Mouse (Mus musculus): ENCODE measurements around the gene Entpd3. TPM values are rescaled to one million over a fixed set of nuclear protein-coding genes. Genes with fewer than 3 reads are reported as not detected.
"Not testable (repeated sequence)": the region's sequence is repeated elsewhere in the genome, so short reads cannot be mapped to it uniquely, and the experiment has no call there.

Gene Entpd3
- polyA plus RNA-seq, 1 experiment from 2014 or later: 5.8 TPM

- H3K4me1 ChIP-seq: peaks cover 4% of the 10 kb centered on the region; the same call in 1 of the 2 replicates
- no peaks in the 10 kb centered on the region for H3K9me3 ChIP-seq
- ATAC-seq (ENCODE audit: insufficient number of reproducible peaks, insufficient read depth, low FRiP score, low TSS enrichment, low read depth): no peak
- H3K36me3 ChIP-seq: no peaks in the 10 kb centered on the region
- no peaks in the 10 kb centered on the region for H3K27me3 ChIP-seq
- no peak overlapping the region for H3K4me2 ChIP-seq
- H3K27ac ChIP-seq: no peak overlapping the region
- H3K4me3 ChIP-seq: no peak overlapping the region
- H3K9ac ChIP-seq: no peak overlapping the region
- 79% methylated on average over 8 of the region's 8 CpGs for WGBS
Observed at GRCm38 (mm10) chr9:120516720-120517119, 22.9 kb upstream of the Entpd3 start.

- no peak for ATAC-seq (ENCODE audit: insufficient number of reproducible peaks, insufficient read depth, low FRiP score, low TSS enrichment, low read depth)
- Histone ChIP-seq H3K9ac (no peak overlapping the region), H3K9me3 (no peaks in the 10 kb centered on the region), H3K36me3 (no peaks in the 10 kb centered on the region), H3K27me3 (no peaks in the 10 kb centered on the region), H3K27ac (no peak overlapping the region), H3K4me2 (no peak overlapping the region), H3K4me1 (peaks cover 4% of the 10 kb centered on the region; the same call in 1 of the 2 replicates), H3K4me3 (no peak overlapping the region)
- WGBS: 82% methylated on average over 3 of the region's 3 CpGs
Observed at GRCm38 (mm10) chr9:120518946-120519345, 20.7 kb upstream of the Entpd3 start.

GRCm38 (mm10) chr9:120519469-120520125, 20.0 kb upstream of the Entpd3 start:
- Histone ChIP-seq H3K9ac (no peak overlapping the region), H3K4me2 (0 out of 2 replicates have a peak overlapping the region, but pooled peaks have one; percentile 16), H3K36me3 (no peaks in the 10 kb centered on the region), H3K4me3 (no peak overlapping the region), H3K9me3 (no peaks in the 10 kb centered on the region), H3K4me1 (peaks cover 4% of the 10 kb centered on the region; the same call in 1 of the 2 replicates), H3K27ac (peak overlapping the region; percentile 22; the same call in 1 of the 2 replicates), H3K27me3 (no peaks in the 10 kb centered on the region)
- no peak for ATAC-seq (ENCODE audit: insufficient number of reproducible peaks, insufficient read depth, low FRiP score, low TSS enrichment, low read depth)
- 45% methylated on average over 19 of the region's 19 CpGs for WGBS

- H3K4me1 ChIP-seq: peaks cover 7% of the 10 kb centered on the region
Observed at GRCm38 (mm10) chr9:120521161-120521560, 18.5 kb upstream of the Entpd3 start.

GRCm38 (mm10) chr9:120527270-120527669, 12.3 kb upstream of the Entpd3 start:
- Histone ChIP-seq H3K27me3 (no peaks in the 10 kb centered on the region), H3K4me2 (no peak overlapping the region), H3K36me3 (no peaks in the 10 kb centered on the region), H3K4me3 (no peak overlapping the region), H3K9ac (no peak overlapping the region), H3K4me1 (peaks cover 10% of the 10 kb centered on the region; the same call in 1 of the 2 replicates), H3K27ac (no peak overlapping the region), H3K9me3 (no peaks in the 10 kb centered on the region)
- no peak for ATAC-seq (ENCODE audit: insufficient number of reproducible peaks, insufficient read depth, low FRiP score, low TSS enrichment, low read depth)
- 73% methylated on average over 4 of the region's 4 CpGs for WGBS

More at GRCm38 (mm10) chr9:120521161-120521560, 18.5 kb upstream of the Entpd3 start:
- 84% methylated on average over 1 of the region's 1 CpGs for WGBS
- Histone ChIP-seq H3K27me3 (no peaks in the 10 kb centered on the region), H3K4me2 (no peak overlapping the region), H3K9me3 (no peaks in the 10 kb centered on the region), H3K4me3 (no peak overlapping the region), H3K27ac (no peak overlapping the region), H3K36me3 (no peaks in the 10 kb centered on the region), H3K9ac (no peak overlapping the region)
- no peak for ATAC-seq (ENCODE audit: insufficient number of reproducible peaks, insufficient read depth, low FRiP score, low TSS enrichment, low read depth)

GRCm38 (mm10) chr9:120527919-120528318, 11.7 kb upstream of the Entpd3 start:
- Histone ChIP-seq H3K9ac (no peak overlapping the region), H3K27me3 (no peaks in the 10 kb centered on the region), H3K9me3 (no peaks in the 10 kb centered on the region), H3K36me3 (no peaks in the 10 kb centered on the region), H3K4me2 (no peak overlapping the region), H3K27ac (no peak overlapping the region), H3K4me1 (peaks cover 10% of the 10 kb centered on the region; the same call in 1 of the 2 replicates), H3K4me3 (no peak overlapping the region)
- ATAC-seq (ENCODE audit: insufficient number of reproducible peaks, insufficient read depth, low FRiP score, low TSS enrichment, low read depth): no peak
- WGBS: 90% methylated on average over 8 of the region's 8 CpGs

GRCm38 (mm10) chr9:120528815-120529510, 10.7 kb upstream of the Entpd3 start:
- Histone ChIP-seq H3K4me1 (peaks cover 10% of the 10 kb centered on the region; the same call in 1 of the 2 replicates), H3K9ac (no peak overlapping the region)
- 73% methylated on average over 17 of the region's 17 CpGs for WGBS

GRCm38 (mm10) chr9:120530471-120530870, 9.1 kb upstream of the Entpd3 start:
- Histone ChIP-seq H3K9me3 (no peaks in the 10 kb centered on the region), H3K4me1 (0 out of 2 replicates have a peak, but pooled peaks cover 7% of the 10 kb centered on the region), H3K9ac (no peak overlapping the region), H3K27ac (no peak overlapping the region), H3K4me3 (no peak overlapping the region), H3K4me2 (no peak overlapping the region), H3K36me3 (no peaks in the 10 kb centered on the region), H3K27me3 (no peaks in the 10 kb centered on the region)
- 89% methylated on average over 5 of the region's 5 CpGs for WGBS
- no peak for ATAC-seq (ENCODE audit: insufficient number of reproducible peaks, insufficient read depth, low FRiP score, low TSS enrichment, low read depth)

More at GRCm38 (mm10) chr9:120528815-120529510, 10.7 kb upstream of the Entpd3 start:
- H3K36me3 ChIP-seq: no peaks in the 10 kb centered on the region
- ATAC-seq (ENCODE audit: insufficient number of reproducible peaks, insufficient read depth, low FRiP score, low TSS enrichment, low read depth): no peak
- no peak overlapping the region for H3K4me3 ChIP-seq
- H3K9me3 ChIP-seq: no peaks in the 10 kb centered on the region
- H3K27me3 ChIP-seq: no peaks in the 10 kb centered on the region
- H3K27ac ChIP-seq: 0 out of 2 replicates have a peak overlapping the region, but pooled peaks have one; percentile 44
- H3K4me2 ChIP-seq: no peak overlapping the region

GRCm38 (mm10) chr9:120532062-120532461, 7.6 kb upstream of the Entpd3 start:
- Histone ChIP-seq H3K4me2 (no peak overlapping the region), H3K4me1 (0 out of 2 replicates have a peak, but pooled peaks cover 7% of the 10 kb centered on the region), H3K36me3 (no peaks in the 10 kb centered on the region), H3K9me3 (no peaks in the 10 kb centered on the region), H3K27ac (no peak overlapping the region), H3K27me3 (no peaks in the 10 kb centered on the region), H3K4me3 (no peak overlapping the region), H3K9ac (no peak overlapping the region)
- no peak for ATAC-seq (ENCODE audit: insufficient number of reproducible peaks, insufficient read depth, low FRiP score, low TSS enrichment, low read depth)
- 80% methylated on average over 6 of the region's 6 CpGs for WGBS

- H3K9me3 ChIP-seq: no peaks in the 10 kb centered on the region
- H3K36me3 ChIP-seq: no peaks in the 10 kb centered on the region
- no peak overlapping the region for H3K27ac ChIP-seq
- no peak overlapping the region for H3K9ac ChIP-seq
- H3K4me2 ChIP-seq: no peak overlapping the region
- 78% methylated on average over 6 of the region's 6 CpGs for WGBS
- no peaks in the 10 kb centered on the region for H3K27me3 ChIP-seq
- H3K4me1 ChIP-seq: 0 out of 2 replicates have a peak, but pooled peaks cover 7% of the 10 kb centered on the region
- H3K4me3 ChIP-seq: no peak overlapping the region
- ATAC-seq (ENCODE audit: insufficient number of reproducible peaks, insufficient read depth, low FRiP score, low TSS enrichment, low read depth): no peak
Observed at GRCm38 (mm10) chr9:120532691-120533090, 6.9 kb upstream of the Entpd3 start.

GRCm38 (mm10) chr9:120533446-120533950, 6.1 kb upstream of the Entpd3 start:
- H3K4me1 ChIP-seq; H3K27me3 ChIP-seq; ATAC-seq (ENCODE audit: insufficient number of reproducible peaks, insufficient read depth, low FRiP score, low TSS enrichment, low read depth); H3K27ac ChIP-seq; H3K9me3 ChIP-seq; H3K9ac ChIP-seq; H3K4me2 ChIP-seq; H3K4me3 ChIP-seq; H3K36me3 ChIP-seq: not testable (repeated sequence)
- 91% methylated on average over 8 of the region's 8 CpGs for WGBS
